Mouse (Mus musculus): ENCODE measurements around the gene Serpina9. TPM values are rescaled to one million over a fixed set of nuclear protein-coding genes. Genes with fewer than 3 reads are reported as not detected.

The Serpina9 gene
- total and polyA plus RNA-seq, 3 experiments: 0.06 TPM; not detected in 2

DNA sequence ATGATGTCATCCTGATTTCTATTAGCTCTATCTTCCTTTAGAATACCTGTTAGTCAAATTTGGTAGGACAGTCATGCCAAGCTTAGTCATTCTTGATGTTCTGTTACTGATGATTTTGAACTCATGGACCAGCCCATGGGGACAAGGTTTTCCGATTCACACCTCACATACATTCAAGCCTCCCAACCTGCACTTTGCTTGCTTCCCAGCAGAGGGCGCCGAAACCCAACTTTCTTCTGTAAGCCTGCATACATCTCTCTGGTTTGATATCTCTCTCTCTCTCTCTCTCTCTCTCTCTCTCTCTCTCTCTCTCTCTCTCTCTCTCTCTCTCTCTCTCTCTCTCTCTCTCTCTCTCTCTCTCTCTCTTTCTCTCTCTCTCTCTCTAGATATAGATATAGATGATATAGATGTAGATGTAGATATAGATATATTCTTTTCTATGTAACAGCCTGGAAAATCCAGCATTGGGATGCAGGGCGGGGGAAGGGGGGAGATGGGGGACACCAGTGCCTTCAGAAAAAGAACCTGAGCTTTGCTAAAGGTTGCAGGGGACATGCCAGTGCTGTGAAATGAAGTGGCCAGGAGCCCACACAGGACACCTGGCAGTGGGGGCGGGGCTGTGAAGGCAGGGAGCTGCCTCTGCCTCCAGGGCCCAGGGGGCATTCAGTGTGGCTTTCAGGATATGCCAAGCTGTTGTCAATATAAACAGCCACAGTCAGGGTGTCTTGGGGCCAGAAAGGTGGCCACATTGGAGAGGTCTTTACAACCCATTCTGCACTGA lies 18.1 kb downstream of the Serpina9 start:
- Histone ChIP-seq H3K4me3 (ENCODE audit: control insufficient read depth in 1 of 2, insufficient read depth in 1 of 2, low read depth in 2 of 2, low read length in 2 of 2) (no peak overlapping the region), H3K9me3 (replicated peaks; ENCODE audit: insufficient read depth, low read length) (no peaks in the 10 kb centered on the region), H3K27me3 (ENCODE audit: control insufficient read depth in 1 of 2, insufficient read depth in 2 of 2, low read length in 2 of 2) (no peaks in the 10 kb centered on the region), H3K9ac (ENCODE audit: control insufficient read depth, low read depth, low read length, poor library complexity, severe bottlenecking) (no peak overlapping the region), H3K79me2 (ENCODE audit: control insufficient read depth, insufficient read depth, low read length, poor library complexity) (no peaks in the 10 kb centered on the region), H3K27ac (ENCODE audit: control insufficient read depth, low read depth, low read length) (no peak overlapping the region), H3K4me1 (ENCODE audit: control insufficient read depth in 1 of 2, insufficient read depth in 2 of 2, low read length in 2 of 2) (no peaks in the 10 kb centered on the region), H3K36me3 (ENCODE audit: control insufficient read depth in 1 of 2, insufficient read depth in 2 of 2, low read length in 2 of 2) (no peaks in the 10 kb centered on the region)
- TF ChIP-seq UBTF (IDR thresholded peaks at IDR 0.05; ENCODE audit: borderline replicate concordance, insufficient read depth, low read depth, low read length): no peak
- TF ChIP-seq SMC3 (IDR thresholded peaks at IDR 0.05; ENCODE audit: low read depth, low read length): peak; percentile 76
- TF ChIP-seq ZC3H11A (IDR thresholded peaks at IDR 0.05; ENCODE audit: low read depth, low read length): peak; percentile 50; the same call in 1 of the 2 replicates
- TF ChIP-seq TCF12 (IDR thresholded peaks at IDR 0.05; ENCODE audit: low read depth, low read length): no peak
- no peak for TF ChIP-seq TAL1 (IDR thresholded peaks at IDR 0.05; ENCODE audit: low read length)
- no peak for TF ChIP-seq MYB (IDR thresholded peaks at IDR 0.05; ENCODE audit: low read depth, low read length)
- TF ChIP-seq TBP (IDR thresholded peaks at IDR 0.05; ENCODE audit: low read depth, low read length): no peak
- TF ChIP-seq CTCF (IDR thresholded peaks at IDR 0.05 in 2 of 3, conservative IDR thresholded peaks at IDR 0.05 in 1 of 3; ENCODE audit: control insufficient read depth in 1 of 3, insufficient read depth in 1 of 3, low read depth in 2 of 3, low read length in 3 of 3, poor library complexity in 1 of 3, severe bottlenecking in 1 of 3): peak; percentile 66 to 82 (median 69)
- peak; percentile 72 for TF ChIP-seq RAD21 (IDR thresholded peaks at IDR 0.05; ENCODE audit: low read depth, low read length)
- peak; percentile 54 for DNase-seq (ENCODE audit: low read depth, low spot score)

DNA sequence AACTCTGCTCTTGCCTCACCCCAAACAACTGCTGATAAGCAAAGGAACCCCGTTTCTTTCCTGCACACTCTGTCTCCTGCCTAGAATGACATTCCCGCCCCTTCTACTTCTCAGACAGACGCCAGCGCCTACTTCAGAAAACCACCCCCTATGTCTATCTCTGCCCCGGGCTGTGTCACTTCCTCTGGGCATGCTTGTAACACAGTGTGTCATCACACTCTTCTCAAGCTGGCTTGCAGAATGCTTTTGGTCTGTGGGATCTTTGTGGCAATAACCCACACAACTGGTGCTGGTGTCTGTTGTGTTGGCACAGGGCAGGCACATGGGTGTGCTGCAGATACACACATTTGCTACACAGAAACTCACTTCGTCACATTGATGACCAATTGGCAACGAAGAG lies 20.6 kb downstream of the Serpina9 start:
- Histone ChIP-seq H3K79me2 (ENCODE audit: control insufficient read depth, insufficient read depth, low read length, poor library complexity) (no peaks in the 10 kb centered on the region), H3K27me3 (ENCODE audit: control insufficient read depth in 1 of 2, insufficient read depth in 2 of 2, low read length in 2 of 2) (no peaks in the 10 kb centered on the region), H3K27ac (ENCODE audit: control insufficient read depth, low read depth, low read length) (peak overlapping the region; percentile 31; the same call in 1 of the 2 replicates), H3K9me3 (replicated peaks; ENCODE audit: insufficient read depth, low read length) (no peaks in the 10 kb centered on the region), H3K9ac (ENCODE audit: control insufficient read depth, low read depth, low read length, poor library complexity, severe bottlenecking) (no peak overlapping the region), H3K4me1 (ENCODE audit: control insufficient read depth in 1 of 2, insufficient read depth in 2 of 2, low read length in 2 of 2) (no peaks in the 10 kb centered on the region), H3K4me3 (ENCODE audit: control insufficient read depth in 1 of 2, insufficient read depth in 1 of 2, low read depth in 2 of 2, low read length in 2 of 2) (no peak overlapping the region), H3K36me3 (ENCODE audit: control insufficient read depth in 1 of 2, insufficient read depth in 2 of 2, low read length in 2 of 2) (no peaks in the 10 kb centered on the region)
- TF ChIP-seq MAX (IDR thresholded peaks at IDR 0.05; ENCODE audit: low read length) (no peak), KAT2A (conservative IDR thresholded peaks at IDR 0.05; ENCODE audit: low read depth, low read length) (no peak), TAL1 (IDR thresholded peaks at IDR 0.05; ENCODE audit: low read length) (no peak), ZKSCAN1 (IDR thresholded peaks at IDR 0.05; ENCODE audit: low read depth, low read length) (no peak)
- DNase-seq (ENCODE audit: low read depth, low spot score): peak; percentile 40

DNA sequence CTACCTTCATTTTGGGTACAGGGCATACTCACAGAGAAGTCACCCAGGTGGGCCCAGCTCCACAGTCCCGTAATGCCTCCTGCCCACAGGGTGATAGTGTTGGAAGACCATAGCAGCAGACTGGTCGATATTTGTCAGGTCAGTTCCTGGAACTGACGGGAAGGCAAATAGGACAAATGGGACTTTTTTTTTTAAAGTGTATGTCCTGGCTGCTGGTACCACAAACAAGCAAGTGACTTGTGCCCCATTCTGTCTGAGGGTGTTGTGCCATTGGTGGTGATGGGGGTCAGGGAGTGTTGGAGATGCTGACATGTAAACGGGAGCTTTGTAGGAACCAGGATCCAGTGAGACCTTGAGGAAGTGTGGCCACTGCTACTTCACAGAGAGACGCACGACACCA lies 23.7 kb downstream of the Serpina9 start, which contains the start of gene Serpina11:
Gene Serpina11, minus strand, starts transcription at position 101 of the 400 bp plus-strand sequence.
- H3K4me3 ChIP-seq (ENCODE audit: control insufficient read depth in 1 of 2, insufficient read depth in 1 of 2, low read depth in 2 of 2, low read length in 2 of 2): no peak within 1 kb of the TSS
- no peaks in the 10 kb centered on the region for H3K4me1 ChIP-seq (ENCODE audit: control insufficient read depth in 1 of 2, insufficient read depth in 2 of 2, low read length in 2 of 2)
- H3K27ac ChIP-seq (ENCODE audit: control insufficient read depth, low read depth, low read length): no peak within 1 kb of the TSS
- TF ChIP-seq CHD1 (IDR thresholded peaks at IDR 0.05; ENCODE audit: low read depth, low read length) (no peak), MAZ (IDR thresholded peaks at IDR 0.05; ENCODE audit: low read depth, low read length) (no peak)
- no peaks in the 10 kb centered on the region for H3K79me2 ChIP-seq (ENCODE audit: control insufficient read depth, insufficient read depth, low read length, poor library complexity)
- H3K9ac ChIP-seq (ENCODE audit: control insufficient read depth, low read depth, low read length, poor library complexity, severe bottlenecking): no peak within 1 kb of the TSS
- no peak for DNase-seq (ENCODE audit: low read depth, low spot score)
- H3K9me3 ChIP-seq (replicated peaks; ENCODE audit: insufficient read depth, low read length): no peaks in the 10 kb centered on the region
- no peaks in the 10 kb centered on the region for H3K27me3 ChIP-seq (ENCODE audit: control insufficient read depth in 1 of 2, insufficient read depth in 2 of 2, low read length in 2 of 2)
- no peaks in the 10 kb centered on the region for H3K36me3 ChIP-seq (ENCODE audit: control insufficient read depth in 1 of 2, insufficient read depth in 2 of 2, low read length in 2 of 2)
